13 mouse cellular contexts compared by ENCODE assay signal in genomic region chr12:79352086-79352741, GRCm38 (mm10). TPM values are rescaled to one million over a fixed set of nuclear protein-coding genes. Genes with fewer than 3 reads are reported as not detected.
A peak's percentile ranks its signal among the peaks of the same experiment; 100 is the strongest.
DNase-seq lines count a peak whose midpoint lies in the region; ATAC-seq lines count a peak whose summit lies in the region.
"Had no signal": no experiment of that assay in that cellular context is flagged by ENCODE, and none has a peak within 500 bp of the region (broad histone marks: within the 10 kb centered on the region; RNA-seq: fewer than 3 reads in every experiment).

No protein-coding gene starts in this region.

- ATAC-seq in heart, embryonic 12.5 days (ENCODE audit: insufficient number of reproducible peaks, low FRiP score) = 0 out of 2 replicates have a peak, but pooled peaks have one; percentile 10
- ATAC-seq in midbrain, embryonic 11.5 days (ENCODE audit: low FRiP score) = no peak
- no peak for ATAC-seq in midbrain, embryonic 16.5 days
- ATAC-seq: forebrain, embryonic 13.5 days had no signal

- peaks cover 43% of the 10 kb centered on the region for H3K4me1 ChIP-seq in heart, embryonic 12.5 days (replicated peaks)
- peaks cover 7% of the 10 kb centered on the region; the same call in 1 of the 2 replicates for H3K4me1 ChIP-seq in midbrain, embryonic 11.5 days (ENCODE audit: control insufficient read depth, insufficient read depth, low read length)
- peaks cover 11% of the 10 kb centered on the region for H3K4me1 ChIP-seq in midbrain, embryonic 16.5 days (ENCODE audit: control insufficient read depth, insufficient read depth, low read length)

- WGBS in heart, embryonic 12.5 days = 10% methylated on average over 3 of the region's 3 CpGs
- WGBS in midbrain, embryonic 11.5 days = 83% methylated on average over 3 of the region's 3 CpGs
- WGBS in midbrain, embryonic 16.5 days = 76% methylated on average over 3 of the region's 3 CpGs

- no peak overlapping the region for H3K4me2 ChIP-seq in heart, embryonic 12.5 days
- no peak overlapping the region for H3K4me2 ChIP-seq in midbrain, embryonic 11.5 days
- H3K4me2 ChIP-seq in midbrain, embryonic 16.5 days (ENCODE audit: low read length) = no peak overlapping the region
- H3K4me2 ChIP-seq: forebrain, embryonic 13.5 days had no signal

- H3K36me3 ChIP-seq in heart, embryonic 12.5 days = no peaks in the 10 kb centered on the region
- H3K36me3 ChIP-seq in midbrain, embryonic 11.5 days (ENCODE audit: control insufficient read depth, insufficient read depth, low read length) = no peaks in the 10 kb centered on the region
- H3K36me3 ChIP-seq in midbrain, embryonic 16.5 days (ENCODE audit: control insufficient read depth, insufficient read depth, low read length) = no peaks in the 10 kb centered on the region
- H3K36me3 ChIP-seq: midbrain, embryonic 12.5 days had no signal

- H3K27me3 ChIP-seq in heart, embryonic 12.5 days (replicated peaks) = no peaks in the 10 kb centered on the region; the same call in 1 of the 2 replicates
- no peaks in the 10 kb centered on the region for H3K27me3 ChIP-seq in midbrain, embryonic 11.5 days (ENCODE audit: control insufficient read depth, insufficient read depth, low read length)
- H3K27me3 ChIP-seq in midbrain, embryonic 16.5 days (ENCODE audit: control insufficient read depth, insufficient read depth, low read depth, low read length) = no peaks in the 10 kb centered on the region
- H3K27me3 ChIP-seq: forebrain, embryonic 13.5 days; midbrain, embryonic 12.5 days had no signal

- no peak for DNase-seq in heart, adult 8-10 months (ENCODE audit: low spot score)
- DNase-seq in midbrain, embryonic 11.5 days (ENCODE audit: low spot score, missing footprints) = no peak
- peak; percentile 12 for DNase-seq in induced T-regulatory cell, adult 2 months (ENCODE audit: low read depth)
- DNase-seq in yolk sac, embryonic 10.5 days (ENCODE audit: low spot score) = peak; percentile 17
- DNase-seq in embryo, embryonic 11 days = no peak
- no peak for DNase-seq in left cerebral cortex, adult 11 months (ENCODE audit: low spot score)
- DNase-seq: adrenal gland, adult 8-10 months; cerebellum, postnatal 14 days; kidney, adult 18-20 months had no signal

- H3K9ac ChIP-seq in heart, embryonic 12.5 days = no peak overlapping the region
- H3K9ac ChIP-seq in midbrain, embryonic 11.5 days (ENCODE audit: low read length) = no peak overlapping the region
- no peak overlapping the region for H3K9ac ChIP-seq in midbrain, embryonic 16.5 days (ENCODE audit: low read depth, low read length)
- H3K9ac ChIP-seq: forebrain, embryonic 13.5 days; midbrain, embryonic 12.5 days had no signal

- peak overlapping the region; percentile 73; the same call in 1 of the 2 replicates for H3K27ac ChIP-seq in heart, embryonic 12.5 days (ENCODE audit: poor library complexity, severe bottlenecking)
- H3K27ac ChIP-seq in midbrain, embryonic 11.5 days (ENCODE audit: low read depth, low read length) = 0 out of 2 replicates have a peak overlapping the region, but pooled peaks have one; percentile 7
- no peak overlapping the region for H3K27ac ChIP-seq in midbrain, embryonic 16.5 days (ENCODE audit: low read length)
- H3K27ac ChIP-seq: forebrain, embryonic 13.5 days had no signal

- no peaks in the 10 kb centered on the region for H3K9me3 ChIP-seq in heart, embryonic 12.5 days (replicated peaks)
- H3K9me3 ChIP-seq in midbrain, embryonic 11.5 days (ENCODE audit: control insufficient read depth, low read length) = no peaks in the 10 kb centered on the region
- no peaks in the 10 kb centered on the region for H3K9me3 ChIP-seq in midbrain, embryonic 16.5 days (replicated peaks; ENCODE audit: control insufficient read depth, low read length, poor library complexity, severe bottlenecking)
- H3K9me3 ChIP-seq: forebrain, embryonic 13.5 days; midbrain, embryonic 12.5 days had no signal

- H3K4me3 ChIP-seq in heart, embryonic 12.5 days = no peak overlapping the region
- H3K4me3 ChIP-seq in midbrain, embryonic 11.5 days (ENCODE audit: low read depth, low read length) = no peak overlapping the region
- H3K4me3 ChIP-seq in midbrain, embryonic 16.5 days (ENCODE audit: low read depth, low read length) = no peak overlapping the region
- H3K4me3 ChIP-seq: forebrain, embryonic 13.5 days; midbrain, embryonic 12.5 days had no signal

RNA-seq across cellular contexts. Expression of gene Rad51b, which starts 55.1 kb away (rescaled TPM):
- 4.5 and 4.6 TPM in 2 replicates for polyA plus RNA-seq in heart, embryonic 12.5 days (2016; fragmentation: Nextera tagmentation; extraction: Ambion mirVana)
- under 1 TPM; 0.71 to 0.95 (median 0.78) TPM for total RNA-seq in heart, adult 8-10 months (2022)
- polyA plus RNA-seq in midbrain, embryonic 11.5 days (2014; fragmentation: Nextera tagmentation; extraction: Ambion mirVana) = 6.9 and 8.4 TPM in 2 replicates
- 1.4 and 1.5 TPM in 2 replicates for polyA plus RNA-seq in midbrain, embryonic 16.5 days (2015; fragmentation: Nextera tagmentation; extraction: Ambion mirVana)

RNA-seq across cellular contexts. Expression of gene Zfyve26, which starts 56.1 kb away (rescaled TPM):
- 12.3 and 13.1 TPM in 2 replicates for polyA plus RNA-seq in heart, embryonic 12.5 days (2016; fragmentation: Nextera tagmentation; extraction: Ambion mirVana)
- 10 to 100 TPM; 13.2 to 17.8 (median 16.8) TPM for total RNA-seq in heart, adult 8-10 months (2022)
- 11.5 and 12.9 TPM in 2 replicates for polyA plus RNA-seq in midbrain, embryonic 11.5 days (2014; fragmentation: Nextera tagmentation; extraction: Ambion mirVana)
- 7.0 and 7.9 TPM in 2 replicates for polyA plus RNA-seq in midbrain, embryonic 16.5 days (2015; fragmentation: Nextera tagmentation; extraction: Ambion mirVana)

Comparison
In these comparisons a context has a peak if more than half of its experiments do, and no peak if none do; other contexts are left out.
1. DNase-seq: peak in induced T-regulatory cell, adult 2 months (single experiment) and yolk sac, embryonic 10.5 days (single experiment); none in heart, adult 8-10 months (single experiment), midbrain, embryonic 11.5 days (single experiment), embryo, embryonic 11 days (single experiment) and left cerebral cortex, adult 11 months (single experiment).